Mouse (Mus musculus) liver, embryonic 12.5 days (tissue): Measurements from ENCODE around the gene Tmem117. TPM values are rescaled to one million over a fixed set of nuclear protein-coding genes. Genes with fewer than 3 reads are reported as not detected.

Experiments used
- ATAC-seq: fragments of 200-750 bp; cut with Nextera tagmentation; 2 replicates; pipeline ENCODE4 v1.8.0; 2017; ENCODE audit warnings: moderate number of reproducible peaks, mild to moderate bottlenecking, moderate library complexity
- H3K27ac ChIP-seq: fragments of 300-500 bp; sonication (generic); 2 replicates; pipeline ENCODE4 v1.5.1; 2016; ENCODE audit warnings: mild to moderate bottlenecking
- H3K27me3 ChIP-seq: fragments of 300-500 bp; sonication (generic); replicated peaks from 2 replicates; pipeline ENCODE4 v1.6.1; 2016; ENCODE audit warnings: mild to moderate bottlenecking, moderate library complexity
- H3K36me3 ChIP-seq: fragments of 300-500 bp; sonication (generic); 2 replicates; pipeline ENCODE4 v1.6.1; 2016; ENCODE audit warnings: mild to moderate bottlenecking, moderate library complexity
- H3K4me1 ChIP-seq: fragments of 300-500 bp; sonication (generic); 2 replicates; pipeline ENCODE4 v1.6.1; 2016
- H3K4me2 ChIP-seq: fragments of 300-500 bp; sonication (generic); 2 replicates; pipeline ENCODE4 v1.6.1; 2016; ENCODE audit warnings: mild to moderate bottlenecking, moderate library complexity
- H3K4me3 ChIP-seq: fragments of 300-500 bp; sonication (generic); 2 replicates; pipeline ENCODE4 v1.5.1; 2016; ENCODE audit warnings: mild to moderate bottlenecking, moderate library complexity
- H3K9ac ChIP-seq: fragments of 300-500 bp; sonication (generic); 2 replicates; pipeline ENCODE4 v1.6.1; 2016; ENCODE audit warnings: mild to moderate bottlenecking, moderate library complexity
- H3K9me3 ChIP-seq: fragments of 300-500 bp; sonication (generic); replicated peaks from 2 replicates; pipeline ENCODE4 v1.6.1; 2016; ENCODE audit warnings: mild to moderate bottlenecking, moderate library complexity
- WGBS: fragments of 180-500 bp; shearing (Covaris S2); methylation state at CpG from one replicate; pipeline ENCODE4 v1.1.7; 2016; ENCODE audit not compliant: insufficient replicate concordance; 5-methylcytosine and 5-hydroxymethylcytosine counted together
- polyA plus RNA-seq: library from polyadenylated mRNA; unstranded; fragments of >200 nt; fragmentation: Nextera tagmentation; extraction: Ambion mirVana; gene quantifications from 2 replicates; pipeline ENCODE4 v1.2.1, GENCODE M21; 2016

Tmem117 gene
- polyA plus RNA-seq, 1 experiment from 2014 or later, result not detected

GRCm38 (mm10) chr15:95070881-95071280 is 441.8 kb downstream of the Tmem117 start:
- H3K27ac ChIP-seq, result no peak overlapping the region
- 70% methylated on average over 7 of the region's 7 CpGs for WGBS
- no peak overlapping the region for H3K4me3 ChIP-seq
- peaks cover 8% of the 10 kb centered on the region; the same call in 1 of the 2 replicates for H3K9me3 ChIP-seq
- H3K36me3 ChIP-seq, result no peaks in the 10 kb centered on the region
- H3K27me3 ChIP-seq, result no peaks in the 10 kb centered on the region
- no peaks in the 10 kb centered on the region for H3K4me1 ChIP-seq
- no peak for ATAC-seq
- H3K9ac ChIP-seq, result no peak overlapping the region
- H3K4me2 ChIP-seq, result no peak overlapping the region

GRCm38 (mm10) chr15:95075356-95075755 is 446.3 kb downstream of the Tmem117 start:
- no peak overlapping the region for H3K4me3 ChIP-seq
- no peak overlapping the region for H3K27ac ChIP-seq
- no peak overlapping the region for H3K4me2 ChIP-seq
- H3K4me1 ChIP-seq, result no peaks in the 10 kb centered on the region
- H3K9me3 ChIP-seq, result 0 out of 2 replicates have a peak, but pooled peaks cover 10% of the 10 kb centered on the region
- no peak overlapping the region for H3K9ac ChIP-seq
- ATAC-seq, result no peak
- no peaks in the 10 kb centered on the region for H3K36me3 ChIP-seq
- 81% methylated on average over 12 of the region's 12 CpGs for WGBS
- H3K27me3 ChIP-seq, result no peaks in the 10 kb centered on the region

GRCm38 (mm10) chr15:95081654-95082053 is 452.6 kb downstream of the Tmem117 start:
- WGBS, result 83% methylated on average over 11 of the region's 11 CpGs
- 0 out of 2 replicates have a peak, but pooled peaks cover 19% of the 10 kb centered on the region for H3K9me3 ChIP-seq
- ATAC-seq, result no peak
- no peaks in the 10 kb centered on the region for H3K36me3 ChIP-seq
- H3K4me2 ChIP-seq, result no peak overlapping the region
- H3K27ac ChIP-seq, result no peak overlapping the region
- no peak overlapping the region for H3K9ac ChIP-seq
- H3K27me3 ChIP-seq, result no peaks in the 10 kb centered on the region
- H3K4me1 ChIP-seq, result no peaks in the 10 kb centered on the region
- H3K4me3 ChIP-seq, result no peak overlapping the region

- Histone ChIP-seq H3K9me3 (0 out of 2 replicates have a peak, but pooled peaks cover 10% of the 10 kb centered on the region), H3K9ac (no peak overlapping the region), H3K4me2 (no peak overlapping the region), H3K4me1 (no peaks in the 10 kb centered on the region), H3K27me3 (no peaks in the 10 kb centered on the region), H3K36me3 (no peaks in the 10 kb centered on the region), H3K4me3 (no peak overlapping the region), H3K27ac (no peak overlapping the region)
- ATAC-seq, result no peak
- WGBS, result 69% methylated on average over 7 of the region's 7 CpGs
Observed at GRCm38 (mm10) chr15:95085962-95086361, 456.9 kb downstream of the Tmem117 start.

GRCm38 (mm10) chr15:95100133-95100532 is 471.1 kb downstream of the Tmem117 start:
- Histone ChIP-seq H3K4me3 (no peak overlapping the region), H3K36me3 (no peaks in the 10 kb centered on the region), H3K9me3 (0 out of 2 replicates have a peak, but pooled peaks cover 6% of the 10 kb centered on the region), H3K4me1 (no peaks in the 10 kb centered on the region), H3K27me3 (no peaks in the 10 kb centered on the region), H3K27ac (no peak overlapping the region), H3K9ac (no peak overlapping the region), H3K4me2 (no peak overlapping the region)
- no peak for ATAC-seq
- 69% methylated on average over 7 of the region's 7 CpGs for WGBS

GRCm38 (mm10) chr15:95101522-95101921 is 472.5 kb downstream of the Tmem117 start:
- no peak overlapping the region for H3K9ac ChIP-seq
- no peak for ATAC-seq
- no peaks in the 10 kb centered on the region for H3K27me3 ChIP-seq
- no peaks in the 10 kb centered on the region for H3K36me3 ChIP-seq
- H3K27ac ChIP-seq, result no peak overlapping the region
- H3K9me3 ChIP-seq, result 0 out of 2 replicates have a peak, but pooled peaks cover 6% of the 10 kb centered on the region
- no peak overlapping the region for H3K4me3 ChIP-seq
- H3K4me1 ChIP-seq, result no peaks in the 10 kb centered on the region
- H3K4me2 ChIP-seq, result no peak overlapping the region

- Histone ChIP-seq H3K9ac (no peak overlapping the region), H3K27me3 (no peaks in the 10 kb centered on the region), H3K9me3 (no peaks in the 10 kb centered on the region), H3K27ac (no peak overlapping the region), H3K36me3 (no peaks in the 10 kb centered on the region), H3K4me3 (no peak overlapping the region), H3K4me2 (no peak overlapping the region), H3K4me1 (no peaks in the 10 kb centered on the region)
- 61% methylated on average over 8 of the region's 8 CpGs for WGBS
- no peak for ATAC-seq
Observed at GRCm38 (mm10) chr15:95107246-95107809, 478.3 kb downstream of the Tmem117 start.

- Histone ChIP-seq H3K27me3 (no peaks in the 10 kb centered on the region), H3K27ac (no peak overlapping the region), H3K4me1 (no peaks in the 10 kb centered on the region), H3K9me3 (no peaks in the 10 kb centered on the region), H3K36me3 (no peaks in the 10 kb centered on the region), H3K4me3 (no peak overlapping the region), H3K4me2 (no peak overlapping the region), H3K9ac (no peak overlapping the region)
- 69% methylated on average over 4 of the region's 4 CpGs for WGBS
- no peak for ATAC-seq
Observed at GRCm38 (mm10) chr15:95108626-95109025, 479.6 kb downstream of the Tmem117 start.

GRCm38 (mm10) chr15:95131401-95131800 is 502.4 kb downstream of the Tmem117 start:
- Histone ChIP-seq H3K9me3 (peaks cover 5% of the 10 kb centered on the region; the same call in 1 of the 2 replicates), H3K36me3 (no peaks in the 10 kb centered on the region), H3K4me1 (no peaks in the 10 kb centered on the region), H3K27me3 (no peaks in the 10 kb centered on the region), H3K4me2 (no peak overlapping the region), H3K9ac (no peak overlapping the region), H3K27ac (no peak overlapping the region), H3K4me3 (no peak overlapping the region)
- ATAC-seq, result no peak
- 46% methylated on average over 4 of the region's 4 CpGs for WGBS

GRCm38 (mm10) chr15:95135926-95136609 is 507.0 kb downstream of the Tmem117 start:
- WGBS, result 85% methylated on average over 17 of the region's 17 CpGs
- Histone ChIP-seq H3K4me3 (no peak overlapping the region), H3K9me3 (no peaks in the 10 kb centered on the region), H3K9ac (no peak overlapping the region), H3K4me2 (no peak overlapping the region), H3K27me3 (no peaks in the 10 kb centered on the region), H3K27ac (no peak overlapping the region), H3K36me3 (no peaks in the 10 kb centered on the region), H3K4me1 (no peaks in the 10 kb centered on the region)
- ATAC-seq, result peak; percentile 35; the same call in 1 of the 2 replicates

- Histone ChIP-seq H3K4me3 (no peak overlapping the region), H3K27ac (no peak overlapping the region), H3K4me1 (no peaks in the 10 kb centered on the region), H3K4me2 (no peak overlapping the region), H3K27me3 (no peaks in the 10 kb centered on the region), H3K36me3 (no peaks in the 10 kb centered on the region), H3K9me3 (no peaks in the 10 kb centered on the region), H3K9ac (no peak overlapping the region)
- 63% methylated on average over 10 of the region's 10 CpGs for WGBS
- ATAC-seq, result no peak
Observed at GRCm38 (mm10) chr15:95137018-95137810, 508.2 kb downstream of the Tmem117 start.
